Mouse (Mus musculus) liver, postnatal 0 days (tissue): ENCODE results near the gene Gm20696.

ENCODE experiments used
- CTCF ChIP-seq: sonication (generic); IDR thresholded peaks from 2 replicates; pipeline ENCODE4 v1.5.1; 2016; ENCODE audit warnings: antibody characterized with exemption, low read depth
- EP300 ChIP-seq: IDR thresholded peaks from 2 replicates; pipeline ENCODE4 v1.6.1; 2016; ENCODE audit warnings: antibody characterized with exemption, low read depth, mild to moderate bottlenecking

DNA sequence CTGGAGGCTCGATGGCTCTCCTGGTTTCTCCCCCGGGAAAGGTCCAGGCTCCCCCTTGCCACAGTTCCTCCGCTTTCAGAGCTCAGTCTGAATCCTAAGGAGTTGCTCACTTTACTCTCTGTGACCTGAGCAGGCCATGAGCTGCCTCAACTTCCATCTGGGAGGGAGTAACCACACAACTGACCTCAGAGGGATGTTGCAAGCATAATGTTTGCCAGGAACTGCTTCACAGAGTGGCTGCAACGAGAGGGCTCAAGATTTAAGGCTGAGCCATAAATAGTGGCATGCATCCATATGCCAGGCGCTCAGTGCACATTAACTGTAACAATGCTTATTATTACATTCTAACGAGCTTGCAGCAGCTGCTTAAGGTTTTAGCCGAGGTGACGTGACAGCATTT is 29.8 kb downstream of the Gm20696 start:
- no peak for TF ChIP-seq CTCF
- no peak for TF ChIP-seq EP300
